Mouse (Mus musculus): ENCODE results near the gene Camp. TPM values are rescaled to one million over a fixed set of nuclear protein-coding genes. Genes with fewer than 3 reads are reported as not detected.
"Not testable (repeated sequence)": the region's sequence is repeated elsewhere in the genome, so short reads cannot be mapped to it uniquely, and the experiment has no call there.

Gene Camp
- total RNA-seq, 2 experiments from 2014 or later = 0.39 to 1.4 TPM

GRCm38 (mm10) chr9:109855947-109856346 lies 6.5 kb upstream of the Camp start:
- no peak for DNase-seq (ENCODE audit: low spot score in 2 of 2)

- DNase-seq (ENCODE audit: low spot score in 2 of 2) = no peak
Observed at GRCm38 (mm10) chr9:109854341-109854740, 4.9 kb upstream of the Camp start.

DNA sequence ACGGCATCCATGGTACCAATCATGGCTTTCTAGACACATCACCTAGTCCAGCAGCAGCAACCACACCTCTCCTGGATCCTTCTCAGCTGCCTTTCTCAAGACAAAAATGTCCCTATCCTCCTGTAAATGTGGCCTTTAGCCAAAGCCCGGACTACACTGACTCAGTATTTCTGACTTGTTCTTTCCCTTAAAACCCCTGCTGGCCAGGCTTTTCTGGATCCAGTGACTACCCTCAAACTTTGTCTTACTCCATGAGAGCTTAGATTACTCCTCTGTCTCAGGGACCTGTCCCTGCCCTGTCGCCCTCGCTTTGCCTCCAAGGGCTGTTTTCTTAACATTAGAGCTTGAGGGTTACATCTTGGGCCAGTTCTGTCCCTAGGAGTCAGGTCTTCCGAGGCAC lies 682 bp upstream of the Camp start:
- DNase-seq (ENCODE audit: low spot score in 2 of 2) = no peak

DNA sequence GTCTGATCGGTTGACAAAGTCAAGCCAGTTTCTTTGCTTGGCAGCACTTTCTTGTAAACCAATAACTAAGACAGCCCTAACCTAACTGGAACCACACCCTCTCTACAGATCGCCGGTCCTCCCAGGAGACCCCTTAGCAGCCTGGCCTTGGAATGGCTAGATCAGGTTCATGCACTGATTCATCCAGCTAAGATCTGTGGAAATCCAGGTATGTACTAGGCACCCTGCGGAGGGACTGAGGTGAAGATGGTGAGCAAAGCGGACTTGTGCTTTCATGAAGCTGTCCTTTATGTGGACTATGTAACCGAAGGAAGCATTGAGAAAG lies 16.4 kb downstream of the Camp start:
- DNase-seq (ENCODE audit: low spot score in 2 of 2) = no peak

DNA sequence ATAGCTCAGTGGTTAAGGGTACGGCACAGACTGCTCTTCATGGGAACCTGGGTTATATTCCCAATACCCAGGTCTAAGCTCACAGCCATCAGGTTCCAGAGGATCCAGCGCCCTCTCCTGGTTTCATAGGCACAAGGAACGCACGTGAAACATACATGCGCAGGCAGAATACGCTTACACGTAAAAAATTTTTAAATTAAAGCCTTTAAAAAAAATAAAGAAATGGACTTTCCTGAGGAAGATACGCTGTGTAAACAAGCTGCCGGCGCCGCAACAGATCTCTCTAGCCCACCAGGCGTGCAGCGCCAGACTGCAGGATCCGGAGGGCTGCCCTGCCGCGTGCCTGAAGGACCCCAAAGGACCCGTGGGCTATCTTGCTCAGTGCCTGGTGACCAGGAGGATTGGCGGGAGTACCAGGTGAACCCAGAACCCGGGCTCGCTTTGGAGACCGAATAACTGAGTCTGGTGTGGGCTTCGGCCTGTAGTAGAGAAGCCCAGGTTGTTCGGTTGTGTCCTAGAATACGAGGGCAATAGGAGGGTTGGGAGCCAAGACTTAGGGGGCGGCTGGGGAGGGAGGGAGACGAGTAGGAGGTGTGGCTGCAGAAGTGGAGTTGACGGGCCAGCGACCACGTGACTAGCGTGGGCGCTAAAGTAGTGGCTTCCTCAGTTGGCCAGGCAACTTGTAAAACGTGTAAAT lies 16.9 kb downstream of the Camp start, which contains the start of gene Nme6:
Nme6 (plus strand) TSS at position 359 of the 697 bp plus-strand sequence.
- DNase-seq (ENCODE audit: low spot score in 2 of 2) = peak; percentile 63 to 85

- DNase-seq (ENCODE audit: low spot score in 2 of 2) = no peak
Observed at GRCm38 (mm10) chr9:109826181-109826580, 23.2 kb downstream of the Camp start.

- DNase-seq (ENCODE audit: low spot score in 2 of 2) = no peak
Observed at GRCm38 (mm10) chr9:109825739-109826138, 23.7 kb downstream of the Camp start.

- no peak for DNase-seq (ENCODE audit: low spot score in 2 of 2)
Observed at GRCm38 (mm10) chr9:109816341-109816740, 33.1 kb downstream of the Camp start.

GRCm38 (mm10) chr9:109813424-109813823 lies 36.0 kb downstream of the Camp start:
- DNase-seq (ENCODE audit: low spot score in 2 of 2) = no peak

GRCm38 (mm10) chr9:109811980-109812379 lies 37.4 kb downstream of the Camp start, which contains the start of gene Spink8:
Spink8 (plus strand) TSS chr9:109812280.
- DNase-seq (ENCODE audit: low spot score in 2 of 2) = no peak

- no peak for DNase-seq (ENCODE audit: low spot score in 2 of 2)
Observed at GRCm38 (mm10) chr9:109807898-109808297, 41.5 kb downstream of the Camp start.

DNA sequence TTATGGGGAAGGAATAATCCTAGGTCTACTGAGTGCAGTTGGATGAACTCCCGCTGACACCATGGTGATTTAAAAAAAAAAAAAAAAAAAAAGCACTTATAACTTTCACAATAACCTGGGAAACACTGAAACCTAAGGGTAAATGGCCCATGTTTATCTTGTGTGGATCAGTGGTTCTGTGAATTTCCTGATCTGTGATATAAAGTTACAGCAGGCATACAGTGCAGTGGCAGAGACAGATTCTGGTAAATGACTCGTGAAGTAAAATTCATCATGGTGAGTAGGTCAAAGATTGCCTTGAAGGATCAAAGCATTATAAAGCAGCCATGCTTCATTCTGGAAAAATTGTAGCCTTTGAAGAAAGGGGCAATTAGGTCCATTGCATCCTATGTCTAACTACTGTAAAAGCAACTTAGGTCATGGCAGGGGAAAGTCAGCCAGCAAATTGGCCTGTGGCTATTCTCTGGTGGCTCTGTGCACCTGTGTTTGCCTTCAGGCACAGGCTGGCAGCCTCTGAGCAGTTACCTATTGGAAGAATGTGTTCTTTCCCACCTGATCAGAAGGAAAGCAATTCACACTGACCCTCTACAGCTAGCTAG lies 42.6 kb downstream of the Camp start:
- DNase-seq (ENCODE audit: low spot score in 2 of 2) = no peak

GRCm38 (mm10) chr9:109806260-109806659 lies 43.2 kb downstream of the Camp start:
- DNase-seq (ENCODE audit: low spot score in 2 of 2) = no peak

GRCm38 (mm10) chr9:109805596-109805995 lies 43.8 kb downstream of the Camp start:
- DNase-seq (ENCODE audit: low spot score in 2 of 2) = not testable (repeated sequence)

- DNase-seq (ENCODE audit: low spot score in 2 of 2) = no peak
Observed at GRCm38 (mm10) chr9:109798051-109798450, 51.4 kb downstream of the Camp start.

Small RNA genes within 50 kb of the gene (microRNA-seq; reads per million reads assigned to microRNA genes)
- not detected for gene Mir7089

Other genes with a start within 250 kb of the Camp start
- not detected for gene Fbxw24, start 223.6 kb downstream of the Camp start, total RNA-seq (2021)
- gene Fbxw25, start 185.0 kb downstream of the Camp start, total RNA-seq (2021) = not detected
- not detected for gene Fbxw18, start 146.9 kb downstream of the Camp start, total RNA-seq (2021)
- gene Fbxw26, start 103.5 kb downstream of the Camp start, total RNA-seq (2021) = not detected
- gene Fbxw27, start 58.9 kb downstream of the Camp start, total RNA-seq (2021) = not detected
- gene Spink8, start 37.3 kb downstream of the Camp start, total RNA-seq (2021) = not detected
- 10 to 100 TPM; 24.2 to 30.3 TPM for gene Nme6, start 16.9 kb downstream of the Camp start, total RNA-seq (2021)
- gene Cdc25a, start 26.0 kb upstream of the Camp start, total RNA-seq (2021) = 10 to 100 TPM; 13.9 TPM
- gene Map4, start 81.8 kb upstream of the Camp start, total RNA-seq (2021) = 100 to 1,000 TPM; 510 to 546 TPM